Mouse (Mus musculus) cerebellum, adult 9-10 months (tissue): ENCODE measurements at regions not wholly inside any gene's neighbourhood (a gene's known extent, or its start where the extent isn't known, plus 50 kb on each side); places are given as distances from the start of the nearest gene placed in this dataset.
A peak's percentile ranks its signal among the peaks of the same experiment; 100 is the strongest.

ENCODE experiments used
- DNase-seq: peaks from one replicate; pipeline ENCODE4 v3.0.0; 2022

DNA sequence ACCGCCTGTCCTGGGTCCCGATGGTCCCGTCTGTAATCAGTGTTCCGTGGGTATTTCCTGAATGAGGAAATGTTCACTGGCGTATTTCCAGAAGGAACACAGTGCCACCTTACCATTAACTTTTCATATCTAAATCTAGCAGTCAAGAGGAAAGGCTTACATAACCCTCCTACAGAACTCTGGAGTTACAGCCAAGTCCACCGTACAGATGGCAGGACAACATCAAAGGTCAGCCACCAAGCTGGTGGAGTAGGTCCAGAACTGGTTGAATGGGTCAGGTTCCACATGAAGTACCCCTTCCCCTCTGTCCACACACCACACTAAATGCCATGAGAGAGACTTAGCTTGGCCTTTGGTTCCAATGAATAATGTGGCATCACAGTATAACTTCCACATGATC is 139.7 kb downstream of the Barhl2 start:
- no peak for DNase-seq

DNA sequence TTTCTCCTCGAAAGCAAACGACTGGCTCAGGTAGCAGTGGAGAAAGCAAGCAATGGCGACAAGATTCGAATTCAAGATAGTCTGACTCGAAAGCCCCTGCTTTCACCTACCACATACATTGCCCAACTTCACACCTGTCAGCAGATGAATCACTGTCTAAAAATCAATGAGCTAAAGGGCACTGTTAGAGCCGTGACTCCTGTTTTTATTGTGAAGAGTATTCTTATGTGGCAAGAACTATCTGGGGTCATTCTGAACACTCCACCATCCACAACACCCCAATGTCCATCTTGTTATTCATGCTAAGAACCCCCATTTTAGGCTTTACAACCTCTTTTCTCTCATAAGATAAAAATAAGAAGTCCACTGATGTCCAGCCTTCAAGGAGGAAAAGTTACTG is 144.1 kb downstream of the Barhl2 start:
- no peak for DNase-seq

DNA sequence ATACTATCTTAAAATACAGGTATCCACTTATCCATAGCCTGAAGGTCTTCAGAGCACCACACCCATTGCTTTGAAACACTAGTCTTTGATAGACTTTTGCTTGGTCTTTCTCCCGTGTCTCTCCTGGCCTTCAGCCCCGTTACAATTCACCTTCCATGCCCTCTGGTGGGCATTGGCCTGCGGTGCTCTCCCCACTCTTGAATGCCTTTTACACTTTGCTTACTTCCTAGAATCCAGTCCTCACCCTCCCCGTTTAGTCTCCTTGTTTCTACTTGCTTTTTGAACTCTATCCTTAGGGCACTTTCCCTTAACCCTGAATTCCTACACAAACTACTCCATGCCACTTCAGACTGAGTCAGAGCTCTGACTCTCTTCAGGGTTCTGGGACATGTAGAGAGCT is 156.6 kb downstream of the Barhl2 start:
- DNase-seq, result no peak

DNA sequence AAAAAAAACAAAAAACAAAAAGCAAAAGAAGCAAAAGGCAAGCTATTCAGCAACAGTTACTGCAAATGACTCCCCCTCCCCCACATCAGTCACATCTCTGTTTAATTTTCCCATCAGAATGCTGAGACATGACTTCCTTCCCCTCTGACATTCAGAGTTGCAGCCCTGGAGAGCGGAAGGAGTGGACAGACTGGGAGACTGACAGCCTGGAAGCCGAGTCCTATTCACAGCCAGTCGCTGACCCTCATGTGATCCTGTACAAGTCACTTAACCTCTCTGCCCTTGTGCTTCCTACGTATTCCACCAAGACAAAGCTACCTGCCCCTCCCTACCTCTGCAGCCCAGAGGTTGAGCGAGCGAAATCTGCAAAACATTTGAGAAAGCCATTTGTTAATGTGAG is 161.2 kb downstream of the Barhl2 start:
- DNase-seq, result no peak

DNA sequence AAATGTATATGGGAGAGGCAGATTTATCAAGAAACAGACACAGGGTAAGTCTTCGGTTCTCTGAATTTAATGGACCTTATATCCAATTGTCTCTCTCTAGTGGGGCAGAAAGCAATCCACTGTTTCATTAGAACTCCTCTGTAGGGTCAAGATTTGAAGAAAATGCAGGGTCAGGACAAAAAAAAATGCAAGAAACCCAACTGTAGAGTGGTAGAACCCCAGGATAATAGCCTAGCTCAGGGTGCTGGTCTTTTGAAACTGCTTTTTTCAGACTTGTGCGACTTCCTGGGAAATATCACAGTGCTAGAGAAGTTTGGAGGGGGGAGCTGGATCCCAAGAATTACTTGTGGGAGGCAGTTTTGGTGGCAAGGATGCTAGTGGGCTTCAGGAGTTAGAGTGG is 162.0 kb downstream of the Barhl2 start:
- DNase-seq, result no peak

DNA sequence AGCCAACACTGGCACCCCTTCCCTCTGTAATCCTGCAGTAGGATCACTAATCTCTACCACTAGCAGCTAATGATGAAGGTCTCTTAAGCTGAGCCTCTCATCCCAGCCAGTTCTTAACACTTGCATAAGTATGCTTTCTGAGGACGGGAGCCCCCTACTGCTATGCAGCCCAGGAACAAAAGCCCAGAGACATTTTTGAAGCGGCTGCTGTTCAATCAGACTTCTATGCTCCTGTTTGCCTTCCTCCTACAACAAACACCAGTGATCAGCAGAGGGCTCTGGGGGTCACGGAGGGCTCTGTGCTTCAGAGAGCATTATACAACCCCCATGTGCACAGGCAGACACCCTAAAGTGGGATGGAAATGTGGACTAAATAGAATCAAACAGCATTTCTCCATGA is 162.4 kb downstream of the Barhl2 start:
- no peak for DNase-seq

DNA sequence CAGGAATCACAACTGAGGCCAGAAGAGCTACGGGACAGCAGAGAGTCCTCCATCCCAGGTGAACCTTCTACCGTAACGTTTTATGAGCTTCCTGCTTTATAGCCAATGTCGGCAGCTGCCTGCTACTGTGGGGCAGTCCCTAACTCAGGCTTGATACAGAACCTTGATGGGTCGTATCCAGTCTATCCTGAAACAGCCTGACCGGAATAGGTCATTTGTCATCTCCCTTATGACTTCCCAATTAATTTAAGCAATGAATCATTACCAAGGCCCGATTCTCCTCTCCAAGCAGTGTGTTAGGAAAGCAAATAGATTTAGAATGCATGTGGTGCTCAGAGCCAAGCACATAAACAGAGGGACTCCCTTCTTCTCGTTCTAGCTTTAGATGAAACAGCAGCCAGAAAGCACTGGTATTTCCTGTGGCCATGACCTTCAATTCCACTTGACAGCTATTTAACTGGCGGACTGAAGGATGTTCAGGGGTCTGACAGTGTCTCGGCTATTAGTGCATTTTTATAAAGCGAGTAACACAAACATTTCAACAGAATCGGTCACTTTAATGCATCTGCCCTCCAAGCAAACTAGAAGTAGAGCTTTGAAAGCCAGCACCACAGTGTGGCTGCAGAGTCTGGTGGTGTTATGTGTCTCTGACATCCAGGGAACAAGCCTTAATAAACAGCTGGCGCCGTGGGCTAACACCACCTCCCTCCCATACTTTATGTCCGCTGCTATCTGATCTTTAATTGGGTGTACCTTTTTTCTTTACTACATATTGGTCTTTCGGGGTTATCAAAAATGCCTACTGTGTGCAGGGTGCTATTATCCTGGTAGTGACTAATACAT is 165.4 kb downstream of the Barhl2 start:
- DNase-seq, result no peak

DNA sequence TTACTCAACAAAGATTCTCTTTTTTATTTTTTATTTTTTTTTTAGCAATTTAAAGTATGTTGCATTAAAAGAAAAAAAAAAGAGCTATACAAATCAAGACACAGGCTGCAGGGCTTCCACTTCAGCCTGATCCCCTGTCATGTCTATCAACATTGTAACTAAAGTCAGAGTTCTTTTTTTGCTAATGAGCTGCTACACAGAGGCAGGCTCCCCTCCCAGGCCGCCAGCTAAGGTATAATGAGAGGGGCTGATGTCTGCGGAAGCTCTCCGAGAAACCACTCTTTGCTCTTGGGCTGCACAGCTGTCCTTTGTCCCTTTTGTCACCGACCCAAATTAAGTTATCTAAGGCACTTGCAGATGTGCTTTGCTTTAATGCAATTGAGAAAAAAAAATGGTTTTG is 172.8 kb downstream of the Barhl2 start:
- no peak for DNase-seq

DNA sequence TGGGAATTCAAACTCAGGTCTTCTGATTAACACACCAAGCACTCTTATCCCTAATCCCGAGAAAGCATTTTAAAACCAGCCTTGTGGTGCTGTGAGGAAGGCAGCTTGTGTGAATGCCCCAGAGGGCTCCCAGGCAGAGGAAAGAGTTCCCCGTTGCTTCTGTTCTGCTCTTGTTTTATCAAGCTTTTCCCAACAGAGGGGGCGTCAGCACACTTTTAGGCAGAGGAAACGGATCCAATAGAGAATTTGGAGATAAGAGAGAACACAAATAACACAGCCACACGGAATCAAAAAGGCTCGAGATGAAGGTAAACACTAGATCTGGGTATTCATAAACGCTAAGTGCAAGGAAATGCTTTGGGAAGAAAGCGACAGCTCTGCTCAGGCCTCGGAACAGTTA is 173.2 kb downstream of the Barhl2 start:
- DNase-seq, result no peak

DNA sequence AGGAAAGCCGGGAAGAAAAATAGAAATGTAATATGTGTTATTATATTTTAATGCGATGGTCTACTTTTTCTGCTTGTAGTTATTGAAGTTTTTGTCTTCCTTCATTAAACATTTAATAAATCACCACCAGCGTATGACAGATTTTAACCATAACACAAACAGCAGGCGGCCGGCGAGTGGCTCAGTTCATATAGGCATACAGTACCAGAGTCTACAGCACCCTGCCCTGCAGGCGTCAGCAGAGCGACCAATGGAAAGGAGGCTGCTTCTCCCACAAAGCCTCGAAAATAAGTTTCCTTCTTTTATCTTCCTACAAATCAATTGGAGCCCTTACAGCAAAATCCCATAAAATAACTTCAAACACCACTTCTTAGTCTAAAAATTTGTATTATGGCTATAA is 175.3 kb downstream of the Barhl2 start:
- no peak for DNase-seq

DNA sequence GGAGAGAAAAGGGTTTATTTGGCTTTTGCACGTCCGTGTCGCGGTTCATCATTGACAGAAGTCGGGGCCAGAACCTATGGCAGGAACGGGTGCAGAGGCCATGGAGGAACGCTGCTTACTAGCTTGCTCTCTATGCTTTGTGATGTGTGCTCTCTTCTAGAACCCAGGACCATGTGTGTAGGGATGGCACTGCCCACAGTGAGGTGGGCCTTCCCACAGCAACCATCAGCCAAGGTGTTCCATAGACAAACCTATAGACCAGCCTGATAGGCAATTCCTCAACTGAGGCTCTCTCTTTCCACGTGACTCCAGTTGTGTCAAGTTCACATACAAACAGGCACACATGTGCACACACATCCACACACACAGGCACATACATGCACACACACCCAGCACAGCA is 180.2 kb downstream of the Barhl2 start:
- no peak for DNase-seq

DNA sequence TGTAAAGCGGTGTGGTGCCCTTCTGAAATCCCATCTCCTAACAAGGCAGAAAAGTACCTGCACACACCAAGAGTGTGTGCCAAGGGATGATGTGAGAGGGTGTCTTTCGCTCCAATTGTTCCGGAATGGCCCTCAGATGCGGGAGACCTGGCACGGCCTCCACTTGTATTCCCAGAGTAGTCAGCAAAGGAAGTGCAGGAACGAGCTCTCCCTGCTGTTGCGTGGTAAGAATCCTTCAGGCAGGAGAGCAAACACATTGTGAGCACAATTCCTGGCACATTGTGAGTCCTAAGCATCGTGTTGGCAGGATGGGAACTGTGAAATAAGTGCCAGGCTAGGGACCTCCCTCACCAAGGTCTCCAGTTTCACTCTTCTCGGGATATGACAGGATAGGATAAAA is 180.7 kb downstream of the Barhl2 start:
- DNase-seq, result peak; percentile 94

DNA sequence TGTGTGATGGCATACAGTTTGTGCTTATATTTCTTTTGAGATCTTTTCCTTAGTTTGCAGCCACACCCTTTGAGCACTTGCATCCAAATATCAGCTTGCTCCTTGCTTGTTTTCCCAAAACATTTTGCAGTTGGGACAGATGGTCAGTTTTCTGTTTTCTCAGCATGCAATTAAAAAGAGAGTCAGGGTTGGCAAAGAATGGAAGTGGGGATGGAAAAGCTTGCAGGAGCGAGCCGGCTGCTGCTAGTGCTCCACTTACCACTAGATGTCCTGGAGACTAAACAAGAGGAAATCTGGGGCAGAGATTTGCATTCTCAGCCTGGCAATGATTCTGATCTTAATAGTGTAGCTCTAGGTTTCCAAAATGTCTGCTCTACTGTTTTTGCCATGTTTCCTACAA is 181.8 kb downstream of the Barhl2 start:
- DNase-seq, result peak; percentile 99

DNA sequence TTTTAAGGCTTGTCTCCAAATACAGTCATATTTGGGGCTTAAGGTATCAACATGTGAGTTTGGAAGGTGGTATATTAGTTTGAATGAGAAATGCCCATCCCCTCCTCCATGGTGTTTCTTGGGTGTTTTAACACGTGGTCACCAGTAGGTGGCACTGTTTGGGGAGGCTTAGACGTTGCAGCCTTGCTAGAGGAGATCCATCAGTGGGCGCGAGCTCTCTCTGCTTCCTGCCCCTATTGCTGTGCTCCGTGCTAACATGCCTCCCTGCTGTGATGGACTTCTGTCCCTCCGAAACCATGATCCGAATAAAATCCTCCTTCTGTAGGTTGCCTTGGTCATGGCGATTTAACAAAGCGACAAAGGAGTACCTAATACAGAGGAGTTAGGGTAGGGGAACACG is 183.3 kb downstream of the Barhl2 start:
- no peak for DNase-seq

DNA sequence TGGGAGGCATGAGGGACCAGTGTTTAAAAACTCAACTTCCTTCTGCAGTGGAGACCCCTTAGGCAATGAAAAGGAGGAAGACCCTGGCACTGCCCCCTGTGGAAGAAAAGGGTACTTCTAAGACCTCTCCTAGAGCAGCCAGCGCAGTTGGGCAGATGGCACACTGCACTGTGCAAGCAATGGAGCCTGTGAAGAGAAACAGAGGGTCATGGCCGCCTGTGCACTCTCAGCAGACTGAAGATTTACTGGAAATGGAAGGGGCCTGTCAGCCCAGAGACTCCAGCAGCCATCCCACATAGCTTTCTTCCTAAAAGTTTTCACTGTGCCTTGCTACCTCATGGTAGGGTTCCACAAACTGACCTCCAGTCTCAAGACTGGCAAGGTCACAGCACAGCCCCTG is 193.4 kb downstream of the Barhl2 start:
- no peak for DNase-seq

DNA sequence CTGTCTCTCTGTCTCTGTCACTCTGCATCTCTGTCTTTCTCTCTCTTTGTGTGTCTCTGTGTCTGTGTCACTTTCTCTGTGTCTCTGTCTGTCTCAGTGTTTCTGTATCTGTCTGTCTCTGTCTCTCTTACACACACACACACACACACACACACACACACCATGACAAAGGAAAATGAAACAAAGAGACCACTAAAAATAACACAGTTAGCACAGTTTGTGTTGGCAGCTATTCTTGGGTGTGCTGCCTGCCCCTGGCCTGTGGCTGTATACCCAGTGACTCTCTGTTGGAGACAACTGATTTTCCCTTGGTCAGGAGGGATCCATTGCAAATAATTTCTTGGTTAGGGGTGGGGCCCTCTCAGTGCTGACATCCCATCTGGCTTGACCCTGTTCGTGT is 200.8 kb downstream of the Barhl2 start:
- DNase-seq, result no peak

DNA sequence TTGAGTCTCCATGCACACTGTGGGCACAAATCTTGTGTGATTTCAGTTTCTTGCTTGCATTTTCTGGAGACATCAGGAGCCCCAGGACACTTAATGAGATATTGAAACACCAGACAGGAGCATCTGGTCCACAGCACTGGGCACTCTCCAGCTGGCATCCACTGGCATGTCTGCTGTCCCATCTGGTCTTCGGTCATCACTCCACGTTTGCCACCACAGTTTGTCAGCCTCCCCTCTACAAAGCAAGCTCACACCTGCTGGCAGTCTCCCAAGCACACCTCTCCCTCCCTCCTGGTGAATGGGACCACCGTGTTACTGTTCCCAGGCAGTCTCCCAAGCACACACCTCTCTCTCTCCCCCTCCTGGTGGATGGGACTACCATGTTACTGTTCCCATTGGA is 228.8 kb downstream of the Barhl2 start:
- peak; percentile 28 for DNase-seq

DNA sequence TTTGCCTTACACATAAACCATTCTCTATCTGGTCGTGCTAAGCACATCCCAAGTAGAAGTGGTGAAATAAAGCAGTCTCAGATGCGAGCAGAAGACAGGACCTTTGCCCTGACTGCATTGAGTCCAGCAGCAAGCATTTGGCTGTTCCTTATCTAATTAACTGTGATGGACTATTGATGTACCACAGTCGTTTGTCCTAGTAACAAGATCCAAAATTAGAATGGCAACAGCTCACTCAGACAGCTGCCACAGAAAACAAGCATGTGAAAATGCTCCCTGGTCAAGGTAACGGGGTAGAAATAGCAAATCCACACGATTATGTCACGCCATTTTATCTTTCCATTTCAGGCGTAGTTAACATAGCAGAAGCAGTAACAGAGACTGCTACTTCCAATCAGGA is 233.8 kb downstream of the Barhl2 start:
- no peak for DNase-seq

DNA sequence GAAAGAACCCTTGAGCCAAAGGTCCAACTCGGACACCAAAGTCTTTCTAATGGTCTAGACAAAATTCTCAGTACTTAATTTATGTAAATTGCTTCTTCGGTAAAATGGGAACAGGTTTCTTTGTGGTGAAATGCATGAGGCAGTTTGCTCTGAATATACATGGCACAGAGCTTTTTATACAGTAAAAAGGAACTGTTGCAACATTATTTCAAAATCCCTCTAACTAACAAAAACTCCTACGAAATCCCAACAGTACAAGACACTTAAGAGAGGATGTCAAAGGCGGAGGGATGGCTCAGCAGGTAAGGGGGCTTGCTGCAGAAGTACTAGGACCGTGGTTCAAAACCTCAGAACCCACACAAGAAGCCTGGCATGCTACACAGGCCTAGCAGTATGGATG is 248.4 kb downstream of the Barhl2 start:
- no peak for DNase-seq

DNA sequence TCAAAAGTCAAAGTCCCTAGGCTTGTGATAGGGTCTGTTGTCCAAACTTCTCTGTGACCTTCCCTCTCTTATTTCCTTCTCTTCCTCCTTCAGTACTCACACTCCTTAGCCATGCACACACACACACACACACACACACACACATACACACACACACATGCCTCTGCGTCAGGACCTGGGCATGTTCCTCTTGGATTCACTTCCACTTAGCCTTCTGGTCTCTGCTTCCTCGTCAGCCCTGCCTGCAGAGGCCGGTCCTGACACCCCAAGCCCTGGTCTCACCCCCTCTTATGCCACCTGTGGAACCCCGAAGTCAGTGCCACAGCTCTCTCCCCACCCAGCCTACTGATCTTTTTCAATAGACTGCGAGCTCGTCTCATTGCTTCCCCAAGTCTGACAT is 250.3 kb downstream of the Barhl2 start:
- no peak for DNase-seq

DNA sequence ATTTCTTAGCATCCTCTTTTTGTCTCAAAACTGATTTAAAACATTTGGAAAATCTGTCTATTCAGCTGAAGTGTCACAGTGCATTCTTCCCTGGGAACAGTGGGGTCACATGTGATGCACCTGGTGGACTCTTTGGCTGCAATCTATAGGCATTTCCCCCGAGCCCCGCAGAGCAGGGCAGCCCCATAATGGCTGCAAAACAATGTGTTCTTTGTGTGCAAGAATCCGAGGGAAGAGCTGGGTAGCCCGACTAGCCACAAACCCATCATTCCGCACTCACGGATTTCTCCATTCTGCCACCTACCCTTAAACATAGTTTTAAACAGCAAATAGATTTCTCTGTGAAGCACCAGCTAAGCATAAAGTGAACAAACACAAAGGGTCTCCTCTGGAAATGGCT is 252.2 kb downstream of the Barhl2 start:
- no peak for DNase-seq

DNA sequence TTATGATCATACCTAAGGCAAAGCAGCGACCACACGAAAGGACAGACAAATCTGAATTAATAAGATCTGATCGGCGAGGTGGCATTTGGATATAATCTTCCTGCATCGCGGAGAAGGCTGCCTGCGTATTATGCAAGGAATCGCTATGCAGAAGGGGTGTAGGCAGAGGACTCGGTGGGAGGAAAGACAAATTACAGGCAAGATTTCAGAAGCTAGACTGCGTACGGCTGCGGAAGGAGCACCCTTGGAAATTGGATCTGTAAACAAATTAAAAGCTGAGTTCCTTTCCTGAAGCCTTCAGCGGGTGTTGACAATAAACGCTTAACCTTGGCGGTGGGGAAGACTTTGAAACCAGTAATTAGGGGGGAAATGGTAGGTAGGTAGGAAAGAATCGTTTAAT is 257.3 kb downstream of the Barhl2 start:
- no peak for DNase-seq

DNA sequence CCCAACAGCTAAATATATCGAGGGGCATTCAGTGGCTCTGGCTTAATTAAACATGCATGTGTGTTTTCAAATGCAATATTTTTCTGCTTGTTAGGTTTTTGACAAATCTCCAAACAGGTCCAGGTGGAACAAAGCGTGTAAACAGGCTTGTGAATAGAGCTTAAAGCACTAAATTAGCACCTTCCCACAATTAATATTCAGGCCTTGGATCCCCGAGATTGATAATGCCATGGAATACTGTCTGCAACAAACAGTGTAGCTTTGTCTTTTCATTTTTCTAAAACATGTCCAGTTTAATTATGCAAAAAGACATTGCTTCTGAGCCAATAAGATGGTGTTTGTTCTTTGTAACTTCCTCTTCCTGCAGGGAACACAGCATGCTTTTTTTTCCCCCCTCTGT is 258.9 kb downstream of the Barhl2 start:
- peak; percentile 12 for DNase-seq

DNA sequence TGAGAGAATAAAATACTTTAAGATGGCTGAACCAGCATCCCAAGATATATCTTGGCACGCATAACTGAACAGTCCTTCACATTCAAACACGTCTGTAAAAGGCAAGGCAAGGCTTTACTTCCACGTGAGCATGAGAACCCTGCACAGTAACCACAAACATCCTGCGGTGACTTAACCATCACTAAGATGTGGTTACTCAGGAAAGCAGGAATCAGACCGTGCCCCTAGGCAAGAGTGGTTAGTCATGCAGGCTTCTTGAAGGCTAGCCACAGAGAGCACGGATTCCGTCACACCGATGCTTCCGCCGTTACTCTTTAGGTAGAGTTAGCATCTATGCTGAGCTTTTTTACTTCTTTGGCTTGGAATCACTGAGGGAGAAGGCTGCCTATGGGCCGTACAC is 266.8 kb downstream of the Barhl2 start:
- no peak for DNase-seq

DNA sequence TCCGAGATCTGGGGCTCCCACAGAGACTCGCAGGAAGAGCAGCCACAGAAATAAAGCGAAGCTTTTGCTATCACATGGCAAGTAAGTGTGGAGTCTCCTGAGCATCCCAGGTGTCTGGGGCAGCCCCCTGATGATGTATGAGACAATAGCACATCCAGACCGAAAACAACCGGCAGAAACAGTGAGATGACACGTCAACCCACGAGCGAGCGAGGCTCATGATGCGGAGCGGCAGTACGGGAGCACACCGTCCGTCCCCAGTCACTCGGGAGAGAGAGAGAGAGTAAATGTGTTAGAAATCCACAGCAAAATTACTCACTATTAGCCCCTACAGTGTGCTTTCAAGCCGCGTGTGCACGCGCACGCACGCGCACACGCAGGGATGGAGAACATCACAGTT is 276.2 kb downstream of the Barhl2 start:
- DNase-seq, result no peak

DNA sequence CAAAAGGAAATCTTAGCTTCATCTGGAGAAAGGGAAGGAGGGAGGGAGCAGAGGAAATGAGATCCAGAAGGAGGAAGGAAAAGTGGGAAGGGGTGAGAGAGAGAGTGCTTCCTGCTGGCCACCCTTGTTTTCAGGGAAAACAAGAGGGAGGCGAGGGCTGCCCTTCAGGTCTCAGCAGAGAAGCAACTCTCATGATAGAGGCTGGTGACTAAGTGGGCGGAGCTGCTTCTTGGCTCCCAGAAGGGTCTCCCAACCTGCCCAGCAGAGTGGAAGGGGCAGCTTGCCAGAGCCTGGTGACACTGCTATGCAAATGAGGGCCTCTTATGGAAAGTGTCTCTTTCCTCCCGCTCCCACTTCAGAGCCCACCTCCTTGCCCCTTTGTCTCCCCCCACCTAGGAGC is 285.8 kb downstream of the Barhl2 start:
- DNase-seq, result no peak
